8 mouse cellular contexts compared by ENCODE assay signal in genomic region chr19:34289948-34290789, GRCm38 (mm10). TPM values are rescaled to one million over a fixed set of nuclear protein-coding genes. Genes with fewer than 3 reads are reported as not detected.
A peak's percentile ranks its signal among the peaks of the same experiment; 100 is the strongest.
DNase-seq lines count a peak whose midpoint lies in the region; ATAC-seq and TF ChIP-seq lines count a peak whose summit lies in the region.

Gene Fas, plus strand, starts transcription at chr19:34290666.

- DNase-seq in 3134 (ENCODE audit: extremely low read depth, insufficient read length, low spot score) = peak; percentile 80
- DNase-seq in adrenal gland, adult 2 months = peak; percentile 91
- DNase-seq in forebrain, embryonic 11.5 days (ENCODE audit: low spot score) = peak; percentile 71
- DNase-seq in kidney, postnatal 14 days = peak; percentile 89
- peak; percentile 76 for DNase-seq in lung, adult 2 months
- DNase-seq in stomach, postnatal 0 days (ENCODE audit: low spot score) = peak; percentile 88

- 5% methylated on average over 19 of the region's 19 CpGs for WGBS in forebrain, embryonic 11.5 days
- 2% methylated on average over 19 of the region's 19 CpGs for WGBS in heart, embryonic 16.5 days
- WGBS in lung, adult 2 months = 3% methylated on average over 19 of the region's 19 CpGs
- 3% methylated on average over 19 of the region's 19 CpGs for WGBS in neural tube, embryonic 13.5 days
- WGBS in stomach, postnatal 0 days = 3% methylated on average over 19 of the region's 19 CpGs

- H3K4me3 ChIP-seq in forebrain, embryonic 11.5 days (ENCODE audit: low read depth, low read length) = peak within 1 kb of the TSS; percentile 19
- peak within 1 kb of the TSS; percentile 69 for H3K4me3 ChIP-seq in heart, embryonic 16.5 days (ENCODE audit: low read length)
- H3K4me3 ChIP-seq in lung, adult 2 months (replicated peaks; ENCODE audit: extremely low read depth, low read depth, low read length) = peak within 1 kb of the TSS; percentile 98
- H3K4me3 ChIP-seq in neural tube, embryonic 13.5 days = peak within 1 kb of the TSS; percentile 37
- peak within 1 kb of the TSS; percentile 57 for H3K4me3 ChIP-seq in stomach, postnatal 0 days (ENCODE audit: low read depth, low read length)

- peak; percentile 95 for TF ChIP-seq POLR2A in lung, adult 2 months (IDR thresholded peaks at IDR 0.05; ENCODE audit: borderline replicate concordance, extremely low read depth, low read depth, low read length)

- peak within 1 kb of the TSS; percentile 62 for H3K4me2 ChIP-seq in forebrain, embryonic 11.5 days (ENCODE audit: low read depth, low read length, severe bottlenecking)
- peak within 1 kb of the TSS; percentile 98 for H3K4me2 ChIP-seq in heart, embryonic 16.5 days (ENCODE audit: low read depth, low read length)
- H3K4me2 ChIP-seq in neural tube, embryonic 13.5 days = peak within 1 kb of the TSS; percentile 75
- H3K4me2 ChIP-seq in stomach, postnatal 0 days (replicated peaks; ENCODE audit: low read depth) = peak within 1 kb of the TSS; percentile 88

- TF ChIP-seq EP300 in stomach, postnatal 0 days (optimal IDR thresholded peaks at IDR 0.05) = no peak

- no peaks in the 10 kb centered on the region for H3K36me3 ChIP-seq in forebrain, embryonic 11.5 days (ENCODE audit: control insufficient read depth, insufficient read depth, low read length)
- H3K36me3 ChIP-seq in heart, embryonic 16.5 days (ENCODE audit: control insufficient read depth, insufficient read depth) = no peaks in the 10 kb centered on the region
- no peaks in the 10 kb centered on the region for H3K36me3 ChIP-seq in neural tube, embryonic 13.5 days
- no peaks in the 10 kb centered on the region for H3K36me3 ChIP-seq in stomach, postnatal 0 days (ENCODE audit: control insufficient read depth, insufficient read depth, low read length)

- H3K27me3 ChIP-seq in forebrain, embryonic 11.5 days (ENCODE audit: control insufficient read depth, insufficient read depth, low read length) = no peaks in the 10 kb centered on the region
- no peaks in the 10 kb centered on the region for H3K27me3 ChIP-seq in heart, embryonic 16.5 days (ENCODE audit: control insufficient read depth, insufficient read depth, low read length)
- H3K27me3 ChIP-seq in neural tube, embryonic 13.5 days = peaks cover 6% of the 10 kb centered on the region; the same call in 1 of the 2 replicates
- no peaks in the 10 kb centered on the region for H3K27me3 ChIP-seq in stomach, postnatal 0 days (ENCODE audit: control insufficient read depth, insufficient read depth, low read length)

- TF ChIP-seq CTCF in lung, adult 2 months (IDR thresholded peaks at IDR 0.05; ENCODE audit: insufficient read depth, low read length) = no peak
- no peak for TF ChIP-seq CTCF in stomach, postnatal 0 days (IDR thresholded peaks at IDR 0.05; ENCODE audit: low read depth)

- peak within 1 kb of the TSS; percentile 5; the same call in 1 of the 2 replicates for H3K9ac ChIP-seq in forebrain, embryonic 11.5 days (ENCODE audit: low read length)
- H3K9ac ChIP-seq in heart, embryonic 16.5 days (ENCODE audit: low read length) = peak within 1 kb of the TSS; percentile 77
- H3K9ac ChIP-seq in neural tube, embryonic 13.5 days = peak within 1 kb of the TSS; percentile 49
- peak within 1 kb of the TSS; percentile 64 for H3K9ac ChIP-seq in stomach, postnatal 0 days (ENCODE audit: low read length)

- no peaks in the 10 kb centered on the region for H3K9me3 ChIP-seq in forebrain, embryonic 11.5 days (ENCODE audit: control insufficient read depth, low read length)
- no peaks in the 10 kb centered on the region for H3K9me3 ChIP-seq in heart, embryonic 16.5 days (replicated peaks; ENCODE audit: control insufficient read depth, low read length)
- no peaks in the 10 kb centered on the region for H3K9me3 ChIP-seq in neural tube, embryonic 13.5 days
- no peaks in the 10 kb centered on the region for H3K9me3 ChIP-seq in stomach, postnatal 0 days (ENCODE audit: control insufficient read depth, low read length)

- no peak within 1 kb of the TSS for H3K27ac ChIP-seq in forebrain, embryonic 11.5 days (ENCODE audit: low read depth, low read length)
- peak within 1 kb of the TSS; percentile 0; the same call in 1 of the 2 replicates for H3K27ac ChIP-seq in heart, embryonic 16.5 days (ENCODE audit: low read length)
- H3K27ac ChIP-seq in neural tube, embryonic 13.5 days (replicated peaks) = no peak within 1 kb of the TSS
- peak within 1 kb of the TSS; percentile 61 for H3K27ac ChIP-seq in stomach, postnatal 0 days (replicated peaks)

- no peaks in the 10 kb centered on the region; the same call in 1 of the 2 replicates for H3K4me1 ChIP-seq in forebrain, embryonic 11.5 days (replicated peaks; ENCODE audit: control insufficient read depth, insufficient read depth, low read length)
- H3K4me1 ChIP-seq in heart, embryonic 16.5 days (ENCODE audit: control insufficient read depth, insufficient read depth, low read length) = 0 out of 2 replicates have a peak, but pooled peaks cover 2% of the 10 kb centered on the region
- H3K4me1 ChIP-seq in lung, adult 2 months (ENCODE audit: control insufficient read depth, insufficient read depth, low read length) = no peaks in the 10 kb centered on the region; the same call in none of the 2 replicates
- peaks cover 16% of the 10 kb centered on the region for H3K4me1 ChIP-seq in neural tube, embryonic 13.5 days (replicated peaks)
- H3K4me1 ChIP-seq in stomach, postnatal 0 days (replicated peaks; ENCODE audit: control insufficient read depth, insufficient read depth) = 0 out of 2 replicates have a peak, but pooled peaks cover 3% of the 10 kb centered on the region

- ATAC-seq in forebrain, embryonic 11.5 days (replicated peaks; ENCODE audit: low FRiP score) = peak; percentile 92
- ATAC-seq in heart, embryonic 16.5 days (replicated peaks; ENCODE audit: extremely low read depth, insufficient read depth, low FRiP score) = peak; percentile 89
- ATAC-seq in neural tube, embryonic 13.5 days (ENCODE audit: low read depth) = peak; percentile 94
- peak; percentile 96 for ATAC-seq in stomach, postnatal 0 days (ENCODE audit: low FRiP score, low TSS enrichment)

RNA-seq across cellular contexts. Expression of gene Fas, which starts in this region (rescaled TPM):
- 1 to 10 TPM; 8.6 TPM for total RNA-seq in adrenal gland, adult 2 months (2021)
- polyA plus RNA-seq in adrenal gland, adult 2 months (2012; rRNA removed) = 0.19 and 0.42 TPM in 2 replicates
- polyA plus RNA-seq in forebrain, embryonic 11.5 days (2014; fragmentation: Nextera tagmentation; extraction: Ambion mirVana) = 0.60 and 0.80 TPM in 2 replicates
- 5.8 and 6.6 TPM in 2 replicates for polyA plus RNA-seq in heart, embryonic 16.5 days (2015; fragmentation: Nextera tagmentation; extraction: Ambion mirVana)
- polyA plus RNA-seq in lung, adult 2 months (2012; rRNA removed) = 9.2 and 10.0 TPM in 2 replicates
- polyA plus RNA-seq in neural tube, embryonic 13.5 days (2015; fragmentation: Nextera tagmentation; extraction: Ambion mirVana) = 1.0 and 1.3 TPM in 2 replicates
- polyA plus RNA-seq in stomach, postnatal 0 days (2015; fragmentation: Nextera tagmentation; extraction: Ambion mirVana) = 8.3 and 9.0 TPM in 2 replicates

Comparison
In these comparisons a context has a peak if more than half of its experiments do, and no peak if none do; other contexts are left out.
1. Peak in DNase-seq, ATAC-seq, H3K4me3 ChIP-seq, H3K9ac ChIP-seq and H3K4me2 ChIP-seq in forebrain, embryonic 11.5 days; RNA of the gene not detected or under 1 TPM.
2. H3K27ac ChIP-seq: peak in heart, embryonic 16.5 days (single experiment) and stomach, postnatal 0 days (single experiment); none in forebrain, embryonic 11.5 days (single experiment) and neural tube, embryonic 13.5 days (single experiment).
3. H3K4me3 ChIP-seq: peak in every context shown above with its lines; median percentile 98 in lung, adult 2 months; 69 in heart, embryonic 16.5 days; 57 in stomach, postnatal 0 days; 37 in neural tube, embryonic 13.5 days; 19 in forebrain, embryonic 11.5 days.
4. H3K9ac ChIP-seq: peak in every context shown above with its lines; median percentile 77 in heart, embryonic 16.5 days; 64 in stomach, postnatal 0 days; 49 in neural tube, embryonic 13.5 days; 5 in forebrain, embryonic 11.5 days.
5. Peak in every context shown above with its lines, with median percentiles within 50 percentile points of each other: DNase-seq, ATAC-seq and H3K4me2 ChIP-seq.